Mouse (Mus musculus) forebrain, embryonic 12.5 days (tissue): Measurements from ENCODE around the gene Fat4. TPM values are rescaled to one million over a fixed set of nuclear protein-coding genes. Genes with fewer than 3 reads are reported as not detected.

Experiments
- ATAC-seq: fragments of 200-750 bp; cut with Nextera tagmentation; 2 replicates; pipeline ENCODE4 v1.8.0; 2017; ENCODE audit warnings: moderate TSS enrichment; ENCODE audit not compliant: low FRiP score
- H3K27ac ChIP-seq: fragments of 300-500 bp; sonication (generic); 2 replicates; pipeline ENCODE4 v1.5.1; 2016; ENCODE audit warnings: mild to moderate bottlenecking
- H3K27me3 ChIP-seq: fragments of 300-500 bp; sonication (generic); 2 replicates; pipeline ENCODE4 v1.6.1; 2016; ENCODE audit warnings: mild to moderate bottlenecking
- H3K36me3 ChIP-seq: fragments of 300-500 bp; sonication (generic); replicated peaks from 2 replicates; pipeline ENCODE4 v1.6.1; 2016; ENCODE audit warnings: mild to moderate bottlenecking
- H3K4me1 ChIP-seq: fragments of 300-500 bp; sonication (generic); 2 replicates; pipeline ENCODE4 v1.6.1; 2016
- H3K4me2 ChIP-seq: fragments of 300-500 bp; sonication (generic); 2 replicates; pipeline ENCODE4 v1.6.1; 2016; ENCODE audit warnings: mild to moderate bottlenecking, moderate library complexity
- H3K4me3 ChIP-seq: fragments of 300-500 bp; sonication (generic); replicated peaks from 2 replicates; pipeline ENCODE4 v1.5.1; 2016; ENCODE audit warnings: mild to moderate bottlenecking
- H3K9ac ChIP-seq: fragments of 300-500 bp; sonication (generic); 2 replicates; pipeline ENCODE4 v1.6.1; 2016; ENCODE audit warnings: mild to moderate bottlenecking
- H3K9me3 ChIP-seq: fragments of 300-500 bp; sonication (generic); 2 replicates; pipeline ENCODE4 v1.6.1; 2016
- WGBS: fragments of 180-500 bp; shearing (Covaris S2); methylation state at CpG from one replicate; pipeline ENCODE4 v1.1.7; 2016; 5-methylcytosine and 5-hydroxymethylcytosine counted together
- polyA plus RNA-seq: library from polyadenylated mRNA; unstranded; fragments of >200 nt; fragmentation: Nextera tagmentation; extraction: Ambion mirVana; gene quantifications from 2 replicates; pipeline ENCODE4 v1.2.1, GENCODE M21; 2016

The Fat4 gene
- polyA plus RNA-seq, 1 experiment from 2014 or later, result 15.6 TPM

GRCm38 (mm10) chr3:39010544-39010943 lies 123.8 kb downstream of the Fat4 start:
- H3K4me1 ChIP-seq, result no peaks in the 10 kb centered on the region
- 66% methylated on average over 7 of the region's 7 CpGs for WGBS
- no peaks in the 10 kb centered on the region for H3K27me3 ChIP-seq
- H3K9me3 ChIP-seq, result no peaks in the 10 kb centered on the region
- no peak overlapping the region for H3K27ac ChIP-seq
- peaks cover 49% of the 10 kb centered on the region for H3K36me3 ChIP-seq
- ATAC-seq, result no peak
- H3K4me3 ChIP-seq, result no peak overlapping the region
- H3K4me2 ChIP-seq, result no peak overlapping the region
- H3K9ac ChIP-seq, result no peak overlapping the region

GRCm38 (mm10) chr3:39017633-39018032 lies 130.9 kb downstream of the Fat4 start:
- H3K4me2 ChIP-seq, result no peak overlapping the region
- no peaks in the 10 kb centered on the region for H3K9me3 ChIP-seq
- no peak overlapping the region for H3K9ac ChIP-seq
- H3K27ac ChIP-seq, result no peak overlapping the region
- H3K4me3 ChIP-seq, result no peak overlapping the region
- WGBS, result 70% methylated on average over 1 of the region's 1 CpGs
- no peak for ATAC-seq
- no peaks in the 10 kb centered on the region for H3K4me1 ChIP-seq
- H3K27me3 ChIP-seq, result no peaks in the 10 kb centered on the region
- 0 out of 2 replicates have a peak, but pooled peaks cover under 1% of the 10 kb centered on the region for H3K36me3 ChIP-seq

- no peak for ATAC-seq
- H3K9me3 ChIP-seq, result no peaks in the 10 kb centered on the region
- H3K36me3 ChIP-seq, result no peaks in the 10 kb centered on the region
- H3K27me3 ChIP-seq, result no peaks in the 10 kb centered on the region
- no peak overlapping the region for H3K4me2 ChIP-seq
- no peak overlapping the region for H3K9ac ChIP-seq
- WGBS, result 75% methylated on average over 2 of the region's 2 CpGs
- no peak overlapping the region for H3K27ac ChIP-seq
- no peaks in the 10 kb centered on the region for H3K4me1 ChIP-seq
- H3K4me3 ChIP-seq, result no peak overlapping the region
These were observed 149.4 kb downstream of the Fat4 start for GRCm38 (mm10) chr3:39036113-39036512.

- H3K27ac ChIP-seq, result no peak overlapping the region
- H3K36me3 ChIP-seq, result no peaks in the 10 kb centered on the region
- no peak overlapping the region for H3K9ac ChIP-seq
- H3K4me1 ChIP-seq, result peaks cover 20% of the 10 kb centered on the region
- no peak overlapping the region for H3K4me3 ChIP-seq
- peaks cover 21% of the 10 kb centered on the region for H3K27me3 ChIP-seq
- no peaks in the 10 kb centered on the region for H3K9me3 ChIP-seq
- 52% methylated on average over 4 of the region's 4 CpGs for WGBS
- H3K4me2 ChIP-seq, result no peak overlapping the region
- ATAC-seq, result no peak
These were observed 159.7 kb downstream of the Fat4 start for GRCm38 (mm10) chr3:39046425-39046824.

GRCm38 (mm10) chr3:39047621-39048303 lies 161.0 kb downstream of the Fat4 start:
- Histone ChIP-seq H3K9ac (no peak overlapping the region), H3K4me2 (peak overlapping the region; percentile 29), H3K9me3 (no peaks in the 10 kb centered on the region), H3K27me3 (peaks cover 17% of the 10 kb centered on the region), H3K27ac (peak overlapping the region; percentile 71; the same call in 1 of the 2 replicates), H3K36me3 (no peaks in the 10 kb centered on the region), H3K4me3 (no peak overlapping the region), H3K4me1 (peaks cover 20% of the 10 kb centered on the region)
- 15% methylated on average over 10 of the region's 10 CpGs for WGBS
- ATAC-seq, result peak; percentile 83

- Histone ChIP-seq H3K4me3 (no peak overlapping the region), H3K4me1 (peaks cover 20% of the 10 kb centered on the region), H3K4me2 (no peak overlapping the region), H3K27me3 (peaks cover 12% of the 10 kb centered on the region), H3K27ac (0 out of 2 replicates have a peak overlapping the region, but pooled peaks have one; percentile 71), H3K9ac (no peak overlapping the region), H3K9me3 (no peaks in the 10 kb centered on the region), H3K36me3 (no peaks in the 10 kb centered on the region)
- 14% methylated on average over 5 of the region's 5 CpGs for WGBS
- peak; percentile 78 for ATAC-seq
These were observed 161.5 kb downstream of the Fat4 start for GRCm38 (mm10) chr3:39048304-39048667.

- H3K36me3 ChIP-seq, result no peaks in the 10 kb centered on the region
- H3K27ac ChIP-seq, result no peak overlapping the region
- H3K27me3 ChIP-seq, result peaks cover 12% of the 10 kb centered on the region
- peaks cover 20% of the 10 kb centered on the region for H3K4me1 ChIP-seq
- no peaks in the 10 kb centered on the region for H3K9me3 ChIP-seq
- no peak for ATAC-seq
- 91% methylated on average over 1 of the region's 1 CpGs for WGBS
- H3K4me2 ChIP-seq, result no peak overlapping the region
- H3K9ac ChIP-seq, result no peak overlapping the region
- H3K4me3 ChIP-seq, result no peak overlapping the region
These were observed 163.4 kb downstream of the Fat4 start for GRCm38 (mm10) chr3:39050130-39050529.

GRCm38 (mm10) chr3:39053072-39053471 lies 166.3 kb downstream of the Fat4 start:
- peak; percentile 52; the same call in 1 of the 2 replicates for ATAC-seq

More at GRCm38 (mm10) chr3:39053072-39053471, 166.3 kb downstream of the Fat4 start:
- H3K27me3 ChIP-seq, result peaks cover 15% of the 10 kb centered on the region
- peaks cover 9% of the 10 kb centered on the region for H3K4me1 ChIP-seq
- no peak overlapping the region for H3K9ac ChIP-seq
- WGBS, result 31% methylated on average over 6 of the region's 6 CpGs
- no peaks in the 10 kb centered on the region for H3K9me3 ChIP-seq
- no peak overlapping the region for H3K4me3 ChIP-seq
- H3K4me2 ChIP-seq, result no peak overlapping the region
- H3K27ac ChIP-seq, result no peak overlapping the region
- H3K36me3 ChIP-seq, result no peaks in the 10 kb centered on the region
